Mouse (Mus musculus) bone marrow macrophage, adult 2 months (primary cell): ENCODE measurements at regions not wholly inside any gene's neighbourhood (a gene's known extent, or its start where the extent isn't known, plus 50 kb on each side); places are given as distances from the start of the nearest gene placed in this dataset.

Experiments used
- H3K27ac ChIP-seq: 2 replicates; pipeline ENCODE4 v1.5.1; 2012; ENCODE audit warnings: low read depth, low read length; ENCODE audit not compliant: insufficient read depth
- H3K4me1 ChIP-seq: 2 replicates; pipeline ENCODE4 v1.6.1; 2012; ENCODE audit warnings: low read length; ENCODE audit not compliant: control insufficient read depth, insufficient read depth
- H3K4me3 ChIP-seq: 2 replicates; pipeline ENCODE4 v1.5.1; 2012; ENCODE audit warnings: mild to moderate bottlenecking, low read length, moderate library complexity; ENCODE audit not compliant: insufficient read depth
- CTCF ChIP-seq: IDR thresholded peaks from 2 replicates; pipeline ENCODE4 v1.5.1; 2012; ENCODE audit warnings: low read depth, mild to moderate bottlenecking, low read length, moderate library complexity
- POLR2A ChIP-seq: IDR thresholded peaks from 2 replicates; pipeline ENCODE4 v1.6.1; 2012; ENCODE audit warnings: mild to moderate bottlenecking, low read depth, low read length, borderline replicate concordance

DNA sequence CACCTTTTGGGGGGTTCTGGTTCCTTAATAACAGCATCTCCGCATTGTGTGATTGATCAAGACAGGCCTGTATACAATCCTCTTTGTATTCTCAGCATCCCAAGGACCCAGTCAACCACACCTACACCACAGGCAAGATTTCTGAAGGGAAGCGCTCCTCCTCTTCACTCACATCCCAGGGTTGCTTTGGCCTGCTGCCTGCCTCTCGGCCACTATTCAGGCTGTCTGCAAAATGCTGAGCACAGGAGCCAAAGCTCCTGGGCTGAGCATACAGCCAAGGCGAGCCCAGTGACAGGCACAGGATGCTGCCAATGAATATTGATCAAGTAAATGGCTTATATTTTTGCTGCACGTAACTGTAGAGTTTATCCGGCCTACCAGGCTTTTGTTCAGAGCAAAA, 56.9 kb upstream of the Gpr12 start:
- no peak for TF ChIP-seq POLR2A
- TF ChIP-seq CTCF: no peak
- no peaks in the 10 kb centered on the region for H3K4me1 ChIP-seq
- H3K4me3 ChIP-seq: no peak overlapping the region
- H3K27ac ChIP-seq: no peak overlapping the region

DNA sequence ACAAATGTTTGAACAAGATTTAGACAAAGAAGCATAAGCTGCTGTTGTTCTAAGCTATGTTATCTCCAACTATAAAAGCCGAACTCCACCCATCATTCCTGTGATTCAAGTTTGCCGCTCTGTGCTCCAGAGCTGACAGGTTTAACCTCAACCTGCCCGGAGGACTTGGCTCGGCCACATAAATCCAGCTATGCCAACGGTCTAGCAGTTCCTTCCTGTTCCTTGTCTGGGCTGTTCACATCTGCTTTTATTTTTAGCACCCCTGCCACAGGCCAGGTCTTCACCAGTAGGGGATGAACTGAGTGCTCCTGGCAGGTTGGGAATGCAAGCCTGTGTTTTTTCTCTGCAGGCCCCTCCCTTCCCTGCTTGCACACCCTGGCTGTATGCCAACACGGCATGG, 51.8 kb upstream of the Gpr12 start:
- H3K4me3 ChIP-seq: no peak overlapping the region
- H3K27ac ChIP-seq: no peak overlapping the region
- TF ChIP-seq POLR2A (no peak), CTCF (no peak)
- no peaks in the 10 kb centered on the region for H3K4me1 ChIP-seq
